In the genomic region with DNA sequence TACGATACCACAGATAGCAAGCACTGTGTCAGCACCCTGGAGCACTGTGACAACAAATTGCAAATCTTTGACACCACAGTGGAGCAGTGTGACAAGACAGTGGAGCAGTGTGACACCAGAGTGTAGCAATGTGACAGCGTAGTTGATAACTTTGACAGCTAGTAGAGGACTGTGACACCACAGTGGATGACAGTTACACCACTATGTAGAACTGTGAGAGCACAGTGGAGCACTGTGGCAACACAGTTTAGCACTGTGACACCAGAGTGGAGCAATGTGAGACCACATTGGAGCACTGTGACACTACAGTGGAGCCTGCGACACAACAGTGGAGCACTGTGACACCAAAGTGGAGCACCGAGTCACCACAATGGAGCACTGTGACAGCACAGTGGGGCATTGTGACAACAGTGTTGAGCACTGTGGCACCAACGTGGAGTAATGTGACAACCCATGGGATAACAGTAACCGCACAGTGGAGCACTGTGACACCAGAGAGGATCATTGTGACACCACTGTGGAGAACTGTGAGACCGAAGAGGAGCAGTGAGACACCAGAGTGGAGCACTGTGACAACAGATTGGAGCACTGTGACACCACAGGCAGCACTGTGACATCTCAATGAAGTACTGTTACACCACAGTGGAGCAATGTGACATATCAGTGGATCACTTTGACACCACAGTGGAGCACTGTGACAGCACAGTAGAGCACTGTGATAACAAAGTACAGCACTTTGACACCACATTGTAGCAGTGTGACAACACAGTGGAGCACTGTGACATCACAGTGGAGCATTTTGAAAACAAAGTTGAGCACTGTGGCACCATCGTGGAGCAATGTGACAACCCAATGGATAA, we compare ENCODE assay signal across 8 mouse cellular contexts.
DNase-seq lines count a peak whose midpoint lies in the region; ATAC-seq and TF ChIP-seq lines count a peak whose summit lies in the region.

No protein-coding gene starts in this region.

- TF ChIP-seq EP300 in MEL (IDR thresholded peaks at IDR 0.05; ENCODE audit: low read depth in 1 of 2, low read length in 2 of 2), result no peak

- H3K4me2 ChIP-seq in heart, embryonic 11.5 days, result no peak overlapping the region
- no peak overlapping the region for H3K4me2 ChIP-seq in limb, embryonic 11.5 days (ENCODE audit: low read depth, severe bottlenecking)

- H3K79me2 ChIP-seq in MEL (ENCODE audit: control insufficient read depth, insufficient read depth, low read length, poor library complexity), result no peaks in the 10 kb centered on the region

- H3K4me3 ChIP-seq in cerebellum, adult 2 months (replicated peaks; ENCODE audit: insufficient read depth, low read depth, low read length), result no peak overlapping the region
- H3K4me3 ChIP-seq in MEL (ENCODE audit: control insufficient read depth in 1 of 2, insufficient read depth in 1 of 2, low read depth in 2 of 2, low read length in 2 of 2), result no peak overlapping the region
- no peak overlapping the region for H3K4me3 ChIP-seq in heart, embryonic 11.5 days (ENCODE audit: low read depth, low read length)
- H3K4me3 ChIP-seq in limb, embryonic 11.5 days (ENCODE audit: low read depth, low read length), result no peak overlapping the region

- 52% methylated on average over 8 of the region's 8 CpGs for WGBS in cerebellum, adult 2 months
- 49% methylated on average over 8 of the region's 8 CpGs for WGBS in heart, embryonic 11.5 days (ENCODE audit: insufficient replicate concordance)
- WGBS in limb, embryonic 11.5 days, result 55% methylated on average over 8 of the region's 8 CpGs

- peak; percentile 39 for ATAC-seq in heart, embryonic 11.5 days (replicated peaks; ENCODE audit: insufficient number of reproducible peaks, low FRiP score, low TSS enrichment)
- ATAC-seq in limb, embryonic 11.5 days (ENCODE audit: insufficient number of reproducible peaks, low FRiP score, low TSS enrichment, low read depth), result peak; percentile 50
- peak; percentile 13 for ATAC-seq in monocyte, adult 5-6 weeks (replicated peaks; ENCODE audit: insufficient number of reproducible peaks, low FRiP score, low TSS enrichment, poor library complexity, severe bottlenecking)

- no peaks in the 10 kb centered on the region for H3K27me3 ChIP-seq in cerebellum, adult 2 months (ENCODE audit: control insufficient read depth, insufficient read depth, low read length)
- no peaks in the 10 kb centered on the region for H3K27me3 ChIP-seq in MEL (ENCODE audit: control insufficient read depth in 1 of 2, insufficient read depth in 2 of 2, low read length in 2 of 2)
- no peaks in the 10 kb centered on the region for H3K27me3 ChIP-seq in heart, embryonic 11.5 days (ENCODE audit: control insufficient read depth, insufficient read depth, low read length)
- no peaks in the 10 kb centered on the region for H3K27me3 ChIP-seq in limb, embryonic 11.5 days (ENCODE audit: control insufficient read depth, insufficient read depth, low read length)

- no peaks in the 10 kb centered on the region for H3K9me3 ChIP-seq in MEL (replicated peaks; ENCODE audit: insufficient read depth, low read length)
- H3K9me3 ChIP-seq in heart, embryonic 11.5 days (replicated peaks; ENCODE audit: control insufficient read depth, low read length), result peaks cover 73% of the 10 kb centered on the region
- peaks cover 79% of the 10 kb centered on the region for H3K9me3 ChIP-seq in limb, embryonic 11.5 days (ENCODE audit: control insufficient read depth, low read length)

- no peak for DNase-seq in cerebellum, adult 2 months
- no peak for DNase-seq in cerebellum, postnatal 10 days
- peak; percentile 58 for DNase-seq in MEL (ENCODE audit: low read depth, low spot score)
- DNase-seq in limb, embryonic 11.5 days (ENCODE audit: low spot score), result peak; percentile 48
- no peak for DNase-seq in frontal cortex, adult 2 months (ENCODE audit: extremely low spot score in 1 of 2, low spot score in 1 of 2)
- DNase-seq in right cerebral cortex, postnatal 36 days (ENCODE audit: low spot score in 2 of 2), result no peak

- H3K27ac ChIP-seq in cerebellum, adult 2 months (ENCODE audit: insufficient read depth, low read length), result no peak overlapping the region
- H3K27ac ChIP-seq in MEL (ENCODE audit: control insufficient read depth, low read depth, low read length), result no peak overlapping the region
- H3K27ac ChIP-seq in heart, embryonic 11.5 days (ENCODE audit: low read depth, low read length), result no peak overlapping the region
- H3K27ac ChIP-seq in limb, embryonic 11.5 days (replicated peaks; ENCODE audit: low read depth, low read length), result no peak overlapping the region

- peak; percentile 5; the same call in 1 of the 2 replicates for TF ChIP-seq CTCF in cerebellum, adult 2 months (IDR thresholded peaks at IDR 0.05; ENCODE audit: borderline replicate concordance, insufficient read depth, low read depth, low read length)
- no peak for TF ChIP-seq CTCF in MEL (IDR thresholded peaks at IDR 0.05 in 2 of 3, conservative IDR thresholded peaks at IDR 0.05 in 1 of 3; ENCODE audit: control insufficient read depth in 1 of 3, insufficient read depth in 1 of 3, low read depth in 2 of 3, low read length in 3 of 3, poor library complexity in 1 of 3, severe bottlenecking in 1 of 3)

- no peaks in the 10 kb centered on the region for H3K4me1 ChIP-seq in cerebellum, adult 2 months (ENCODE audit: control insufficient read depth, insufficient read depth, low read length)
- no peaks in the 10 kb centered on the region for H3K4me1 ChIP-seq in MEL (ENCODE audit: control insufficient read depth in 1 of 2, insufficient read depth in 2 of 2, low read length in 2 of 2)
- H3K4me1 ChIP-seq in heart, embryonic 11.5 days (ENCODE audit: control insufficient read depth, insufficient read depth, low read length), result no peaks in the 10 kb centered on the region
- H3K4me1 ChIP-seq in limb, embryonic 11.5 days (ENCODE audit: control insufficient read depth, insufficient read depth, low read length), result no peaks in the 10 kb centered on the region

- H3K9ac ChIP-seq in MEL (ENCODE audit: control insufficient read depth, low read depth, low read length, poor library complexity, severe bottlenecking), result no peak overlapping the region
- no peak overlapping the region for H3K9ac ChIP-seq in heart, embryonic 11.5 days (ENCODE audit: low read depth, low read length)
- H3K9ac ChIP-seq in limb, embryonic 11.5 days (ENCODE audit: low read length), result no peak overlapping the region

- TF ChIP-seq POLR2A in cerebellum, adult 2 months (IDR thresholded peaks at IDR 0.05; ENCODE audit: borderline replicate concordance, insufficient read depth, low read length), result no peak
- TF ChIP-seq POLR2A in MEL (IDR thresholded peaks at IDR 0.05; ENCODE audit: control insufficient read depth in 1 of 2, insufficient read depth in 1 of 2, low read depth in 1 of 2, low read length in 2 of 2, poor library complexity in 1 of 2), result no peak

- H3K36me3 ChIP-seq in MEL (ENCODE audit: control insufficient read depth in 1 of 2, insufficient read depth in 2 of 2, low read length in 2 of 2), result no peaks in the 10 kb centered on the region
- H3K36me3 ChIP-seq in heart, embryonic 11.5 days (ENCODE audit: control insufficient read depth, insufficient read depth, low read length), result no peaks in the 10 kb centered on the region
- H3K36me3 ChIP-seq in limb, embryonic 11.5 days (ENCODE audit: control insufficient read depth, insufficient read depth, low read length), result 0 out of 2 replicates have a peak, but pooled peaks cover 10% of the 10 kb centered on the region

- no peak for TF ChIP-seq RAD21 in MEL (IDR thresholded peaks at IDR 0.05; ENCODE audit: low read depth, low read length)

TF ChIP-seq in MEL, 35 proteins besides CTCF, POLR2A, EP300 and RAD21:
- TF ChIP-seq KAT2A (conservative IDR thresholded peaks at IDR 0.05; ENCODE audit: low read depth, low read length) (no peak), POLR2AphosphoS5 (IDR thresholded peaks at IDR 0.05; ENCODE audit: borderline replicate concordance, low read depth, low read length) (peak; percentile 67; the same call in 1 of the 2 replicates)

Comparison
In these comparisons a context has a peak if more than half of its experiments do, and no peak if none do; other contexts are left out.
1. DNase-seq: peak in MEL (single experiment) and limb, embryonic 11.5 days (single experiment); none in cerebellum, adult 2 months (0 of 2), cerebellum, postnatal 10 days (0 of 2), frontal cortex, adult 2 months (0 of 2) and right cerebral cortex, postnatal 36 days (0 of 2).
2. Peak in every context shown above with its lines, with median percentiles within 50 percentile points of each other: ATAC-seq.